Mouse (Mus musculus) adrenal gland, postnatal 4 days (tissue): ENCODE measurements around the gene Sall4. TPM values are rescaled to one million over a fixed set of nuclear protein-coding genes. Genes with fewer than 3 reads are reported as not detected.

Experiments
- total RNA-seq, 2 experiments: library from RNA; stranded (reverse); gene quantifications; 2 replicates each; pipeline ENCODE4 v1.2.3; 2021

The Sall4 gene
- total RNA-seq, 2 experiments from 2014 or later = 0.31 to 0.59 TPM

Other genes starting within 250 kb of the Sall4 start
- gene Nfatc2, start 166.3 kb downstream of the Sall4 start, total RNA-seq = 1 to 10 TPM; 4.4 to 5.0 TPM
- 10 to 100 TPM; 85.3 to 88.5 TPM for gene Atp9a, start 25.5 kb downstream of the Sall4 start, total RNA-seq
- 10 to 100 TPM; 25.7 to 26.1 TPM for gene Zfp64, start 187.6 kb upstream of the Sall4 start, total RNA-seq